Mouse (Mus musculus) megakaryocyte, embryonic 14.5 days (primary cell): ENCODE measurements around the gene Negr1.

Experiments
- FLI1 ChIP-seq: IDR thresholded peaks from 2 replicates; pipeline ENCODE4 v1.6.1; 2012; ENCODE audit warnings: low read length, inconsistent platforms, mixed read lengths
- GATA1 ChIP-seq: IDR thresholded peaks from 3 replicates; pipeline ENCODE4 v1.6.1; 2012; ENCODE audit warnings: mixed read lengths, low read length, inconsistent platforms, borderline replicate concordance

DNA sequence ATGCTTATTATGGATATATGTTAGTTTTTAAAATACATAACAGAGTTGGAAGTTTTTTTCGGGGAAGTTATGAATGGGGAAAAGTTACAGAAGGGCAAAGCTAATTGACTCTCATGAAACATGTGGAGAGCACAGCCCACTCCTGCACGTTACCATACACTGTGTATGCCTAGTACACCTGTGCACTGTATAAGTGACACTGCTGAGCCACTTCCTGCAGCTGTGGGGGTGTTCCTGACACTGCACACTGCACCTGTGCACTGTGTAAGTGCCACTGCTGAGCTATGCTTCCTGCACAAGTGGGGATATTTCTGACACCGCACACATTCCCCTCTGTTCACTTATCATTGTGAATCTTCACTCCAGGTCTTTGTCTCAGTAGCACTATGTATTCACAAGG is 261.4 kb downstream of the Negr1 start:
- TF ChIP-seq GATA1 = no peak
- TF ChIP-seq FLI1 = no peak
